Mouse (Mus musculus): ENCODE data around the gene Cyp2c67. TPM values are rescaled to one million over a fixed set of nuclear protein-coding genes. Genes with fewer than 3 reads are reported as not detected.

The Cyp2c67 gene
- total RNA-seq (2023) = not detected

DNA sequence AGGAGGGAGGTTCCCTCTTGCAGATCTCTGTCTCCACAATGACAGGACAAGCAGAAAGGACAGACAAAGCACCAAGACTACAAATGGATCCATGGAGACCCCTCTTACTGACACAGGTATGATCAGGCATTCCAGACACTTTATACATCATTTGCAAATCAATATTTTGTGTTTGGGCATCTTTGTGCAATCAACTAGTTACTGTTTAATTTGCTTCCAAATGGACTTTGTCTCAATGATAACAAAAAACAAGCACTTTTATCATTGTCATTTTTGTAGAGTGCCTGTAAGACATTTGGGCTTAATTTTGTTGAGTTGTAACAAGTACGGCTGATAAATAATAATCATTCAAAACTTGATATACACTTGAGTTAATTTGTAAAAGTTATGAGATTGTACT, at the start of gene Cyp2c67:
Gene Cyp2c67, minus strand, starts transcription at position 114 of the 400 bp plus-strand sequence.

Other genes with a start within 250 kb of the Cyp2c67 start
- gene Cyp2c38, start 186.0 kb downstream of the Cyp2c67 start, total RNA-seq (2023) = not detected
- gene Cyp2c39, start 138.2 kb downstream of the Cyp2c67 start, total RNA-seq (2023) = not detected
- gene Cyp2c68, start 92.0 kb upstream of the Cyp2c67 start, total RNA-seq (2023) = not detected
- gene Cyp2c40, start 163.8 kb upstream of the Cyp2c67 start, total RNA-seq (2023) = not detected
- gene Cyp2c69, start 237.7 kb upstream of the Cyp2c67 start, total RNA-seq (2023) = not detected